Mouse (Mus musculus) testis, postnatal 14 days (tissue): ENCODE measurements around the gene Cd300a.
A peak's percentile ranks its signal among the peaks of the same experiment; 100 is the strongest.
"Not testable (repeated sequence)": the region's sequence is repeated elsewhere in the genome, so short reads cannot be mapped to it uniquely, and the experiment has no call there.

ENCODE experiments used
- DNase-seq: peaks from one replicate; pipeline ENCODE4 v3.0.0; 2021; ENCODE audit warnings: low spot score

Gene Cd300a

DNA sequence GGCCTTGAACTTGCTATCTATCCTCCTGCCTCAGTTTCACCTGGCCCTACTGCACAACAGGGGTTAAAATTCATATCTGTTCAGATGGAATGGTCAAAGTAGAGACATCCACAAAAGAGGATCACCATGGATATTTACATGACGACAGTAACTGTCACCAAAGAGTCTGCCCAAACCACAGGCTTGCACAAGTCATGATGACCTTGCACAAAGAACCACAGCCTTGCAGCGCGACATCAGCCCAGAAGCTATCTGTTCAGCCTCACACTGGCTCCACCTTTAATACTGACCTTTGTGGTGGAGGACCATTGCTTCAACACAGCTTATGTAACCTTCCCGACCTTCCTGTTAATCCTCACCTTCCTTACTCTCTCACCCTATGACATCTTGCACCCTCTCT lies 17.7 kb downstream of the Cd300a start:
- no peak for DNase-seq

- DNase-seq = no peak
Measured at GRCm38 (mm10) chr11:114908086-114908485, 18.2 kb downstream of the Cd300a start.

GRCm38 (mm10) chr11:114909538-114909937 lies 19.7 kb downstream of the Cd300a start:
- DNase-seq = not testable (repeated sequence)

GRCm38 (mm10) chr11:114912847-114913246 lies 23.0 kb downstream of the Cd300a start:
- peak; percentile 31 for DNase-seq

GRCm38 (mm10) chr11:114914978-114915377 lies 25.1 kb downstream of the Cd300a start:
- DNase-seq = no peak

DNA sequence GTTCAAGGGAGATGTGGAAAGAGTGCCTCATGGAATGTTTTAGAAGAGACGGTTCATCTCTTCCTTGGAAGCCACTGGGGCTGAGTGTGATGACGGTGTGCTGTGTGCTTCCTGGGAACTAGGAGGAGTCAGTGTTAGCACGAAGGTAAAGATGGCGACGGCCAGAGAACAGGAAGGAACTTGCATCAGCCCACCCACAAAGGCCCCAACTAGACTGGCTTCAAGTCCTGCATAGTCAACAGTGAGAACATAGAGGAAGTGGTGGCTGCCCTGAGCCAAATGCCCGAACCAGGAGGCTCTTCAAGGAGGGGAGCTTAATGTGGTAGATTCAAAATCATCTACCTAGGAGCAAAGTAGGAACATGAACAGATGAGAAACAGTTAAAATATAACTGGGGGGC lies 27.3 kb downstream of the Cd300a start:
- no peak for DNase-seq

DNA sequence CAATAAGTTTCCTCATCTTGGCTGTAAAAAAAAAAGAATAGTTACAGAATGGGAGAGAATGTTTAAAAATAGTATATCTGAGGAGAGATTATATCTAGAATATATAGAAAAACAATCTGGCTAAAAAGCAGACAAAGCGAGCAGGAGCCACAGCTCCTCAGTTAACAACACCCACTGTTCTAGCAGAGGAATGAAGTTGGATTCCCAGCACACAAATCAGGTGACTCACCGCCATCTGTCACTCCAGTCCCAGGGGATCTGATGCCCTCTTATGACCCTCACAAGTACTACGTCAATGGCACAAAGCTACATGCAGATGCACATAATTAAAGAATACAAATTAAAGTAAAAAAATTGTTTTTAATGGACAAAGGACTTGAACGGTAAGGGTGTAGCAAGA lies 32.6 kb downstream of the Cd300a start:
- DNase-seq = no peak

DNA sequence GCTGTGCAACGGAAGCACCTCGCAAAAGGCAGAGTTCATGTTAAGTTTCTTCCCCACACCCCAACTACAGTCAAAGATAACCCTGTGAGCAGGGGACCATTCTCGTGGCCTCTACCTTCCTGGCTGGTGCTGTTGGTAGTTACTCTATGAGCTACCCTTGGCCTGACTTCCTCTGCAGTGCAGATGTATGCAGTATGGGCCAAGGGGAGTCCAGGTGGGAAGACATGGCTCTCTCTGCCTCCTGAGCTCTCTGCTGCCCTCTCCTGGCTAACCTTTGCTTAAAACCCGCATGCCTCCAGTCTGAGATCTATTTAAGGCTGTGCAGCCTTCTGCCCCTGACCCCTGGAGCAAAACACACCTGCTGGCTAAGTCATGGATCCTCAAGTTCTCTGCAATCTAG lies 34.1 kb downstream of the Cd300a start:
- DNase-seq = no peak

DNA sequence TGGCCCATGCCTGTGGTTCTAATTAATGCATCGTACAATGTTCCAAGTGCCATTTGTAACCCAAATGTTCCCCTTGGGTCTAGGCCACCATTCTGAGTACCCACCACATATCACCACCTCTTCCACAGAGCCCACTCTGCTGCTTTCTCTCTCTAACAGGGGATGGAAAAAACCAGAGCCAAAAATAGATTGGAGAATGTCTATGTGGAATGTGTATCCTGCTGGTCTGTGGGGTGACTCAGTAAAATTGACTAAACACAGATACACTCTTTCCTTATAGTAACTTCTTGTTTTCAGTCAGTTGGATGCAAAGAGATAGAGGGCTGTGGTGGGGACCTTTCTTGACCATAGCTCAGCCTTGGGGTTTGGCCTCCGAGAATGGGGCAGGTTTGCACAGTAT lies 39.7 kb downstream of the Cd300a start:
- no peak for DNase-seq

GRCm38 (mm10) chr11:114931041-114931440 lies 41.2 kb downstream of the Cd300a start:
- no peak for DNase-seq

GRCm38 (mm10) chr11:114933591-114933990 lies 43.8 kb downstream of the Cd300a start:
- no peak for DNase-seq

GRCm38 (mm10) chr11:114934144-114934543 lies 44.3 kb downstream of the Cd300a start, which contains the start of gene Cd300lb:
Cd300lb (minus strand) TSS chr11:114934386.
- no peak for DNase-seq
